Mouse (Mus musculus) fat pad, adult 2 months (tissue): ENCODE results near the gene Tsc22d2.

Source experiments
- DNase-seq: peaks from one replicate; pipeline ENCODE4 v3.0.0-alpha.2; 2011; ENCODE audit warnings: low read depth, low spot score; ENCODE audit errors: extremely low read depth

The Tsc22d2 gene

GRCm38 (mm10) chr3:58511581-58511980 is 97.1 kb downstream of the Tsc22d2 start:
- no peak for DNase-seq

- no peak for DNase-seq
These were observed 98.2 kb downstream of the Tsc22d2 start for GRCm38 (mm10) chr3:58512740-58513139.

- DNase-seq: no peak
These were observed 99.0 kb downstream of the Tsc22d2 start for GRCm38 (mm10) chr3:58513483-58513882.

- no peak for DNase-seq
These were observed 101.6 kb downstream of the Tsc22d2 start for GRCm38 (mm10) chr3:58515947-58516601.
